Mouse (Mus musculus): ENCODE data around the gene Scgn. TPM values are rescaled to one million over a fixed set of nuclear protein-coding genes. Genes with fewer than 3 reads are reported as not detected.

The Scgn gene
- 1 to 10 TPM; 2.3 to 4.4 (median 3.1) TPM for total RNA-seq (2022)

GRCm38 (mm10) chr13:23990928-23991327 lies at the start of gene Scgn:
Scgn (minus strand) TSS chr13:23991214.
- peak; percentile 18 for DNase-seq

- DNase-seq: no peak
Observed at GRCm38 (mm10) chr13:24040221-24040620, 49.2 kb upstream of the Scgn start.

- no peak for DNase-seq
Observed at GRCm38 (mm10) chr13:24037502-24037901, 46.5 kb upstream of the Scgn start.

- no peak for DNase-seq
Observed at GRCm38 (mm10) chr13:24036150-24036549, 45.1 kb upstream of the Scgn start.

- DNase-seq: no peak
Observed at GRCm38 (mm10) chr13:24027191-24028170, 36.5 kb upstream of the Scgn start.

- DNase-seq: no peak
Observed at GRCm38 (mm10) chr13:24018515-24018914, 27.5 kb upstream of the Scgn start.

- no peak for DNase-seq
Observed at GRCm38 (mm10) chr13:24005528-24005927, 14.5 kb upstream of the Scgn start.

- no peak for DNase-seq
Observed at GRCm38 (mm10) chr13:24001797-24002196, 10.8 kb upstream of the Scgn start.

- no peak for DNase-seq
Observed at GRCm38 (mm10) chr13:24001081-24001480, 10.1 kb upstream of the Scgn start.

GRCm38 (mm10) chr13:23998826-23999225 lies 7.8 kb upstream of the Scgn start:
- DNase-seq: no peak

- DNase-seq: no peak
Observed at GRCm38 (mm10) chr13:23994756-23995155, 3.7 kb upstream of the Scgn start.

- DNase-seq: no peak
Observed at GRCm38 (mm10) chr13:23994024-23994423, 3.0 kb upstream of the Scgn start.

GRCm38 (mm10) chr13:23990451-23990850 lies 563 bp downstream of the Scgn start:
- DNase-seq: no peak

GRCm38 (mm10) chr13:23985130-23985529 lies 5.9 kb downstream of the Scgn start:
- DNase-seq: no peak

- no peak for DNase-seq
Observed at GRCm38 (mm10) chr13:23972271-23972670, 18.7 kb downstream of the Scgn start.

GRCm38 (mm10) chr13:23971870-23972269 lies 19.1 kb downstream of the Scgn start:
- no peak for DNase-seq

GRCm38 (mm10) chr13:23964909-23965308 lies 26.1 kb downstream of the Scgn start:
- no peak for DNase-seq

- no peak for DNase-seq
Observed at GRCm38 (mm10) chr13:23959776-23960175, 31.2 kb downstream of the Scgn start.

- DNase-seq: peak; percentile 39
Observed at GRCm38 (mm10) chr13:23950928-23951327, 40.1 kb downstream of the Scgn start.

GRCm38 (mm10) chr13:23949484-23950246 lies 41.3 kb downstream of the Scgn start:
- DNase-seq: no peak

GRCm38 (mm10) chr13:23946254-23946653 lies 44.8 kb downstream of the Scgn start:
- DNase-seq: no peak

GRCm38 (mm10) chr13:23942861-23943260 lies 48.2 kb downstream of the Scgn start:
- DNase-seq: no peak

- DNase-seq: no peak
Observed at GRCm38 (mm10) chr13:23940291-23940690, 50.7 kb downstream of the Scgn start.
